Mouse (Mus musculus): ENCODE measurements around the gene Cnn1. TPM values are rescaled to one million over a fixed set of nuclear protein-coding genes. Genes with fewer than 3 reads are reported as not detected.

Cnn1 gene
- total and polyA plus RNA-seq, 3 experiments, result not detected

DNA sequence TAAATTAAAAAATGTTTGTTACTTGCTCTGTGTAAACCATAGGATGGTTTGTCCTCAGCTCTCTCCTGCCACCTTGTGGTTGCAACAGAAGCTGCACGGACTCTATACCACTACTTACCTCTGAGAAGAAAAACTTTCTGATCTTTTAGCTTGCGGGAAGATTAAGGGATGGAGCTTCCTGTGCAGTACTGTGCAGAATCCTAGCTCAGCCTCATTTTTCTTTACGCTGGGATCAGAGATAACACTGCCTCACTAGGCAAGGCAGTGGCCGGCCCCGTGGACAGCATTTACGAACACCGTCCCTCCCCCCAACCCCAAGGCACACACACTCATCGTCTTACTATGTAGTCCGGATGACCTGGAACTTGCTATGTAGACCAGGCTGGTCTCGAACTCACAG is 56.6 kb downstream of the Cnn1 start (continued):
- TF ChIP-seq MEF2A (IDR thresholded peaks at IDR 0.05; ENCODE audit: borderline replicate concordance, low read depth, low read length), result no peak
- TF ChIP-seq KAT2A (IDR thresholded peaks at IDR 0.05; ENCODE audit: insufficient replicate concordance, low read length), result no peak
- TF ChIP-seq MAFK (IDR thresholded peaks at IDR 0.05; ENCODE audit: insufficient replicate concordance, low read length), result no peak
- no peak for TF ChIP-seq MXI1 (IDR thresholded peaks at IDR 0.05; ENCODE audit: low read depth, low read length)
- no peak for TF ChIP-seq GABPA (IDR thresholded peaks at IDR 0.05; ENCODE audit: insufficient replicate concordance, low read depth, low read length)
- no peak for TF ChIP-seq USF2 (conservative IDR thresholded peaks at IDR 0.05; ENCODE audit: low read depth, low read length)
- TF ChIP-seq MAX (IDR thresholded peaks at IDR 0.05; ENCODE audit: low read length), result no peak; the same call in 1 of the 2 replicates
- TF ChIP-seq UBTF (IDR thresholded peaks at IDR 0.05; ENCODE audit: low read depth, low read length), result no peak
- no peak for TF ChIP-seq NRF1 (IDR thresholded peaks at IDR 0.05; ENCODE audit: low read depth, low read length)
- no peak for TF ChIP-seq PAX5 (IDR thresholded peaks at IDR 0.05; ENCODE audit: low read length)
- TF ChIP-seq E2F4 (IDR thresholded peaks at IDR 0.05; ENCODE audit: insufficient replicate concordance, low read depth, low read length), result no peak
- no peak for TF ChIP-seq NELFE (IDR thresholded peaks at IDR 0.05; ENCODE audit: low read depth, low read length)
- no peak for TF ChIP-seq HCFC1 (IDR thresholded peaks at IDR 0.05; ENCODE audit: low read depth, low read length)
- TF ChIP-seq POLR2A (IDR thresholded peaks at IDR 0.05; ENCODE audit: low read depth, low read length), result no peak
- TF ChIP-seq IRF4 (IDR thresholded peaks at IDR 0.05; ENCODE audit: low read depth, low read length), result no peak; the same call in 1 of the 2 replicates
- TF ChIP-seq RAD21 (IDR thresholded peaks at IDR 0.05; ENCODE audit: low read depth, low read length), result peak; percentile 82
- no peak for TF ChIP-seq USF1 (IDR thresholded peaks at IDR 0.05; ENCODE audit: low read depth, low read length)
- no peak for TF ChIP-seq ZNF384 (IDR thresholded peaks at IDR 0.05; ENCODE audit: low read depth, low read length)
- no peak for TF ChIP-seq RCOR1 (conservative IDR thresholded peaks at IDR 0.05; ENCODE audit: low read depth, low read length)

GRCm38 (mm10) chr9:22156497-22157245 is 57.7 kb downstream of the Cnn1 start, which contains the start of gene Pigyl:
Gene Pigyl (plus strand): TSS chr9:22156846.
- in situ Hi-C loops (cut with MboI; ENCODE audit: low pct_ligation_motif_present, low pct_unique_long_range_greater_than_20kb, low sequenced_read_pairs), result loop anchor here (5.0 to 10.0 kb wide), 5 partner anchors 34 to 236 kb away; partner anchors contain the start of genes Gm49318 and Zfp653
- Histone ChIP-seq H3K9me3 (replicated peaks; ENCODE audit: low read length) (peaks cover 8% of the 10 kb centered on the region), H3K36me3 (replicated peaks in 1 of 2; ENCODE audit: control insufficient read depth in 1 of 2, insufficient read depth in 1 of 2, low read length in 1 of 2) (peaks cover 0 to 8% of the 10 kb centered on the region in 2 experiments), H3K4me3 (replicated peaks in 1 of 3; ENCODE audit: low read depth in 2 of 3, low read length in 2 of 3, poor library complexity in 1 of 3) (peak within 1 kb of the TSS; percentile 73 to 85 (median 84)), H3K9ac (ENCODE audit: insufficient read depth, low read depth) (peak within 1 kb of the TSS; percentile 80), H3K4me2 (ENCODE audit: insufficient read depth, low read depth, poor library complexity, severe bottlenecking) (peak within 1 kb of the TSS; percentile 41), H3K79me2 (replicated peaks; ENCODE audit: control insufficient read depth, extremely low read depth, insufficient read depth, poor library complexity, severe bottlenecking) (no peaks in the 10 kb centered on the region), H3K4me1 (ENCODE audit: control insufficient read depth in 1 of 2, insufficient read depth in 2 of 2) (peaks cover 4 to 21% of the 10 kb centered on the region in 2 experiments), H3K27ac (ENCODE audit: insufficient read depth, low read depth) (no peak within 1 kb of the TSS), H3K27me3 (replicated peaks) (no peaks in the 10 kb centered on the region)
- DNase-seq (ENCODE audit: extremely low read depth), result peak; percentile 99
- dilution Hi-C loops (cut with MboI; ENCODE audit: extremely low pct_ligation_motif_present, extremely low pct_unique_long_range_greater_than_20kb, low sequenced_read_pairs), result no loop called here
- TF ChIP-seq POLR2AphosphoS2 (IDR thresholded peaks at IDR 0.05; ENCODE audit: low read depth, low read length) (peak; percentile 64; the same call in 1 of the 2 replicates), HCFC1 (IDR thresholded peaks at IDR 0.05; ENCODE audit: low read depth, low read length) (peak; percentile 58; the same call in 1 of the 2 replicates), UBTF (IDR thresholded peaks at IDR 0.05; ENCODE audit: low read depth, low read length) (peak; percentile 56; the same call in 1 of the 2 replicates), ZNF384 (IDR thresholded peaks at IDR 0.05; ENCODE audit: low read depth, low read length) (no peak), RAD21 (IDR thresholded peaks at IDR 0.05; ENCODE audit: low read depth, low read length) (no peak), MAX (IDR thresholded peaks at IDR 0.05; ENCODE audit: low read length) (no peak; the same call in 1 of the 2 replicates), KAT2A (IDR thresholded peaks at IDR 0.05; ENCODE audit: insufficient replicate concordance, low read length) (0 out of 2 replicates have a peak, but pooled peaks have one; percentile 69), IRF4 (IDR thresholded peaks at IDR 0.05; ENCODE audit: low read depth, low read length) (no peak), ETS1 (conservative IDR thresholded peaks at IDR 0.05; ENCODE audit: low read depth, low read length) (no peak), ZC3H11A (IDR thresholded peaks at IDR 0.05; ENCODE audit: low read depth, low read length) (no peak), MAFK (IDR thresholded peaks at IDR 0.05; ENCODE audit: insufficient replicate concordance, low read length) (no peak), TBP (conservative IDR thresholded peaks at IDR 0.05; ENCODE audit: low read depth, low read length) (0 out of 2 replicates have a peak, but pooled peaks have one; percentile 49), ZMIZ1 (IDR thresholded peaks at IDR 0.05; ENCODE audit: low read depth, low read length) (0 out of 2 replicates have a peak, but pooled peaks have one; percentile 31), MEF2A (IDR thresholded peaks at IDR 0.05; ENCODE audit: borderline replicate concordance, low read depth, low read length) (no peak), USF2 (conservative IDR thresholded peaks at IDR 0.05; ENCODE audit: low read depth, low read length) (no peak), E2F4 (IDR thresholded peaks at IDR 0.05; ENCODE audit: insufficient replicate concordance, low read depth, low read length) (no peak), MXI1 (IDR thresholded peaks at IDR 0.05; ENCODE audit: low read depth, low read length) (peak; percentile 50), SIN3A (IDR thresholded peaks at IDR 0.05; ENCODE audit: low read length) (no peak), SMC3 (IDR thresholded peaks at IDR 0.05; ENCODE audit: low read depth, low read length) (no peak), GABPA (IDR thresholded peaks at IDR 0.05; ENCODE audit: insufficient replicate concordance, low read depth, low read length) (no peak), CTCF (conservative IDR thresholded peaks at IDR 0.05 in 1 of 2, IDR thresholded peaks at IDR 0.05 in 1 of 2; ENCODE audit: low read depth in 2 of 2, low read length in 2 of 2) (peak in 1 of 2 experiments; percentile 29; a peak in 1 of 4 replicates), PAX5 (IDR thresholded peaks at IDR 0.05; ENCODE audit: low read length) (no peak), MAZ (IDR thresholded peaks at IDR 0.05; ENCODE audit: low read depth, low read length) (no peak), RCOR1 (conservative IDR thresholded peaks at IDR 0.05; ENCODE audit: low read depth, low read length) (no peak), JUN (IDR thresholded peaks at IDR 0.05; ENCODE audit: insufficient read depth, low read depth, low read length) (no peak), BHLHE40 (IDR thresholded peaks at IDR 0.05; ENCODE audit: low read depth, low read length) (peak; percentile 24; the same call in 1 of the 2 replicates), ELF1 (IDR thresholded peaks at IDR 0.05; ENCODE audit: low read depth, low read length) (no peak)

Measured in CH12.LX (cell line).